Mouse (Mus musculus) liver, adult (tissue): ENCODE data around the gene Atp8a2.

Source experiments
- GATA4 ChIP-seq: IDR thresholded peaks from 2 replicates; pipeline ENCODE4 v1.6.1; 2014; ENCODE audit warnings: mild to moderate bottlenecking, low read length; ENCODE audit not compliant: insufficient replicate concordance

The Atp8a2 gene

GRCm38 (mm10) chr14:59928781-59929180 is 268.2 kb downstream of the Atp8a2 start:
- TF ChIP-seq GATA4, result no peak

GRCm38 (mm10) chr14:59927804-59928203 is 269.2 kb downstream of the Atp8a2 start:
- TF ChIP-seq GATA4, result no peak

- TF ChIP-seq GATA4, result no peak
These were observed 277.1 kb downstream of the Atp8a2 start for GRCm38 (mm10) chr14:59919865-59920264.

- no peak for TF ChIP-seq GATA4
These were observed 293.4 kb downstream of the Atp8a2 start for GRCm38 (mm10) chr14:59903484-59904130.

GRCm38 (mm10) chr14:59893971-59894370 is 303.0 kb downstream of the Atp8a2 start:
- no peak for TF ChIP-seq GATA4

- no peak for TF ChIP-seq GATA4
These were observed 304.9 kb downstream of the Atp8a2 start for GRCm38 (mm10) chr14:59892084-59892483.

- TF ChIP-seq GATA4, result no peak
These were observed 305.5 kb downstream of the Atp8a2 start for GRCm38 (mm10) chr14:59891491-59891890.

- no peak for TF ChIP-seq GATA4
These were observed 306.2 kb downstream of the Atp8a2 start for GRCm38 (mm10) chr14:59890818-59891217.

- TF ChIP-seq GATA4, result no peak
These were observed 306.9 kb downstream of the Atp8a2 start for GRCm38 (mm10) chr14:59890107-59890506.

GRCm38 (mm10) chr14:59888446-59888845 is 308.5 kb downstream of the Atp8a2 start:
- TF ChIP-seq GATA4, result no peak

- no peak for TF ChIP-seq GATA4
These were observed 308.9 kb downstream of the Atp8a2 start for GRCm38 (mm10) chr14:59888046-59888445.

GRCm38 (mm10) chr14:59887061-59887861 is 309.7 kb downstream of the Atp8a2 start:
- TF ChIP-seq GATA4, result no peak

GRCm38 (mm10) chr14:59883517-59884069 is 313.4 kb downstream of the Atp8a2 start:
- TF ChIP-seq GATA4, result no peak

- TF ChIP-seq GATA4, result no peak
These were observed 316.1 kb downstream of the Atp8a2 start for GRCm38 (mm10) chr14:59880829-59881228.

GRCm38 (mm10) chr14:59878248-59878647 is 318.7 kb downstream of the Atp8a2 start:
- TF ChIP-seq GATA4, result no peak

- TF ChIP-seq GATA4, result no peak
These were observed 320.5 kb downstream of the Atp8a2 start for GRCm38 (mm10) chr14:59876525-59876924.
